Mouse (Mus musculus): ENCODE data around the gene Pigw. TPM values are rescaled to one million over a fixed set of nuclear protein-coding genes. Genes with fewer than 3 reads are reported as not detected.

Pigw gene
- polyA plus RNA-seq (2012; rRNA removed), result 1.9 and 2.9 TPM in 2 replicates

GRCm38 (mm10) chr11:84879772-84880464, at the start of gene Pigw, which contains the start of gene Myo19:
TSS of gene Pigw (minus strand) at chr11:84880285.
TSS of gene Myo19 (plus strand) at chr11:84880148.
- Histone ChIP-seq H3K36me3 (ENCODE audit: control insufficient read depth, insufficient read depth, low read length) (no peaks in the 10 kb centered on the region; the same call in none of the 2 replicates), H3K4me1 (ENCODE audit: control insufficient read depth, insufficient read depth, low read length) (peaks cover 4% of the 10 kb centered on the region; the same call in 1 of the 2 replicates), H3K27me3 (ENCODE audit: control insufficient read depth, insufficient read depth, low read length) (no peaks in the 10 kb centered on the region), H3K4me3 (ENCODE audit: control insufficient read depth, low read depth, low read length) (peak within 1 kb of the TSS; percentile 77), H3K27ac (ENCODE audit: control insufficient read depth, insufficient read depth, low read depth, low read length) (peak within 1 kb of the TSS; percentile 92)
- TF ChIP-seq CTCF (IDR thresholded peaks at IDR 0.05; ENCODE audit: control insufficient read depth, insufficient read depth, insufficient replicate concordance, low read depth, low read length), result no peak
- TF ChIP-seq POLR2A (IDR thresholded peaks at IDR 0.05; ENCODE audit: control insufficient read depth, low read depth, low read length), result peak; percentile 53

DNA sequence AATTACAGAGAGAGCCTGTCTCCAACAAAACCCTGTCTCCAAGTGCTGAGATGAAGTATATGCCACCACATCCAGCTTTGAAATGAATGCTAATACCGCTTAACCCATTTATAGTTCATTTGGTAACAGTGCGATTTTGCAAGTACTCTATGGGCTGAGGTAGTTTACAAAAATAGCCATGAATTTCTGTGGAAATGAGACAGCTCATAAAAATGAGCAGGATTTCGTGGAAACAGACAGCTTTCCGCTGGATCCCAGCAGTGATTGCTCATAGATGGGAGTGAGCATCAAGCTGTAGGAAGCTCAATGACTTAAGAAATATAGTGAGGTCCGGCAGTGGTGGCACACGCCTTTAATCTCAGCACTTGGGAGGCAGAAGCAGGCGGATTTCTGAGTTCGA, 40.9 kb upstream of the Pigw start:
- Histone ChIP-seq H3K4me3 (ENCODE audit: control insufficient read depth, low read depth, low read length) (no peak overlapping the region), H3K27ac (ENCODE audit: control insufficient read depth, insufficient read depth, low read depth, low read length) (no peak overlapping the region), H3K36me3 (ENCODE audit: control insufficient read depth, insufficient read depth, low read length) (no peaks in the 10 kb centered on the region), H3K4me1 (ENCODE audit: control insufficient read depth, insufficient read depth, low read length) (peaks cover 7% of the 10 kb centered on the region), H3K27me3 (ENCODE audit: control insufficient read depth, insufficient read depth, low read length) (no peaks in the 10 kb centered on the region)
- TF ChIP-seq POLR2A (IDR thresholded peaks at IDR 0.05; ENCODE audit: control insufficient read depth, low read depth, low read length) (no peak), CTCF (IDR thresholded peaks at IDR 0.05; ENCODE audit: control insufficient read depth, insufficient read depth, insufficient replicate concordance, low read depth, low read length) (no peak)

GRCm38 (mm10) chr11:84919951-84920350, 39.9 kb upstream of the Pigw start:
- H3K36me3 ChIP-seq (ENCODE audit: control insufficient read depth, insufficient read depth, low read length), result no peaks in the 10 kb centered on the region
- H3K4me1 ChIP-seq (ENCODE audit: control insufficient read depth, insufficient read depth, low read length), result peaks cover 9% of the 10 kb centered on the region
- no peaks in the 10 kb centered on the region for H3K27me3 ChIP-seq (ENCODE audit: control insufficient read depth, insufficient read depth, low read length)
- TF ChIP-seq CTCF (IDR thresholded peaks at IDR 0.05; ENCODE audit: control insufficient read depth, insufficient read depth, insufficient replicate concordance, low read depth, low read length), result no peak
- no peak for TF ChIP-seq POLR2A (IDR thresholded peaks at IDR 0.05; ENCODE audit: control insufficient read depth, low read depth, low read length)
- H3K27ac ChIP-seq (ENCODE audit: control insufficient read depth, insufficient read depth, low read depth, low read length), result no peak overlapping the region
- H3K4me3 ChIP-seq (ENCODE audit: control insufficient read depth, low read depth, low read length), result no peak overlapping the region

- TF ChIP-seq POLR2A (IDR thresholded peaks at IDR 0.05; ENCODE audit: control insufficient read depth, low read depth, low read length) (no peak), CTCF (IDR thresholded peaks at IDR 0.05; ENCODE audit: control insufficient read depth, insufficient read depth, insufficient replicate concordance, low read depth, low read length) (peak; percentile 42; the same call in 1 of the 2 replicates)
- H3K27ac ChIP-seq (ENCODE audit: control insufficient read depth, insufficient read depth, low read depth, low read length), result no peak overlapping the region
Observed at GRCm38 (mm10) chr11:84919276-84919675, 39.2 kb upstream of the Pigw start.

GRCm38 (mm10) chr11:84918425-84918824, 38.3 kb upstream of the Pigw start:
- TF ChIP-seq CTCF (IDR thresholded peaks at IDR 0.05; ENCODE audit: control insufficient read depth, insufficient read depth, insufficient replicate concordance, low read depth, low read length) (peak; percentile 97), POLR2A (IDR thresholded peaks at IDR 0.05; ENCODE audit: control insufficient read depth, low read depth, low read length) (no peak)
- H3K36me3 ChIP-seq (ENCODE audit: control insufficient read depth, insufficient read depth, low read length), result no peaks in the 10 kb centered on the region
- no peaks in the 10 kb centered on the region for H3K27me3 ChIP-seq (ENCODE audit: control insufficient read depth, insufficient read depth, low read length)
- peak overlapping the region; percentile 46 for H3K4me3 ChIP-seq (ENCODE audit: control insufficient read depth, low read depth, low read length)
- H3K27ac ChIP-seq (ENCODE audit: control insufficient read depth, insufficient read depth, low read depth, low read length), result no peak overlapping the region
- peaks cover 9% of the 10 kb centered on the region for H3K4me1 ChIP-seq (ENCODE audit: control insufficient read depth, insufficient read depth, low read length)

More at GRCm38 (mm10) chr11:84919276-84919675, 39.2 kb upstream of the Pigw start:
- Histone ChIP-seq H3K36me3 (ENCODE audit: control insufficient read depth, insufficient read depth, low read length) (no peaks in the 10 kb centered on the region), H3K4me3 (ENCODE audit: control insufficient read depth, low read depth, low read length) (no peak overlapping the region), H3K4me1 (ENCODE audit: control insufficient read depth, insufficient read depth, low read length) (peaks cover 9% of the 10 kb centered on the region), H3K27me3 (ENCODE audit: control insufficient read depth, insufficient read depth, low read length) (no peaks in the 10 kb centered on the region)

DNA sequence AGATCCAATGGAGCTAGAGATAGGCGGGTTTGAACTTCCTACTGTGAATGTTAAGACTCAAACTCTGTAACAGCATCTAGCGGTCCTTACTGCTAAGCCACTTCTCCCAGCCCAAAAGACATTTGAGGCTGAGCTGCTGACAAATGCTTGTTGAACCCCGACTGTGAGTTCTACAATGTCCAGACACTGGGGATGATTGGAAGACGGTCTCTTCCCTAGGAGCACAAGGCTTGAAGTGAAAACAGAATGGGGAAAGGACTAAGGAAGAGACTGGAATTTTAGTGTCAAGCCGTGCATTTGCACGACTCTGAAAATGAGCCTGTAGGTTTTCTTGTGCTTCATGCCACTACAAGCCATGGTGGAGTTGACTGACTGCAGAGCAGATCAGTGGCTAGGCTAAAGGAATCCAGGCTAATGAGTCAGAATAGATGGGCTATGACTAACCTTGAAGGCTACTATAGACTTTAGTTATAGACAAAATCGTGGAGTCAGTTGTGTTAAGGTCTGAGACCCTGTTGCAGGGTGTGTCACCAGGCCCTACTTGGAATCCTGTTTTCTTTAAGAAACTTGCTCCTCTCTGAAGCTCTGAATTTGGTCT, 36.7 kb upstream of the Pigw start:
- Histone ChIP-seq H3K36me3 (ENCODE audit: control insufficient read depth, insufficient read depth, low read length) (no peaks in the 10 kb centered on the region), H3K27ac (ENCODE audit: control insufficient read depth, insufficient read depth, low read depth, low read length) (no peak overlapping the region)

GRCm38 (mm10) chr11:84916053-84916702, 36.1 kb upstream of the Pigw start, which contains the start of gene Znhit3:
TSS of gene Znhit3 (minus strand) at chr11:84916366.
- TF ChIP-seq CTCF (IDR thresholded peaks at IDR 0.05; ENCODE audit: control insufficient read depth, insufficient read depth, insufficient replicate concordance, low read depth, low read length) (no peak), POLR2A (IDR thresholded peaks at IDR 0.05; ENCODE audit: control insufficient read depth, low read depth, low read length) (peak; percentile 68)
- peaks cover 9% of the 10 kb centered on the region for H3K4me1 ChIP-seq (ENCODE audit: control insufficient read depth, insufficient read depth, low read length)
- no peaks in the 10 kb centered on the region for H3K36me3 ChIP-seq (ENCODE audit: control insufficient read depth, insufficient read depth, low read length)
- H3K27me3 ChIP-seq (ENCODE audit: control insufficient read depth, insufficient read depth, low read length), result no peaks in the 10 kb centered on the region
- H3K4me3 ChIP-seq (ENCODE audit: control insufficient read depth, low read depth, low read length), result peak within 1 kb of the TSS; percentile 92
- H3K27ac ChIP-seq (ENCODE audit: control insufficient read depth, insufficient read depth, low read depth, low read length), result peak within 1 kb of the TSS; percentile 67

More for the DNA sequence above, 36.7 kb upstream of the Pigw start:
- TF ChIP-seq CTCF (IDR thresholded peaks at IDR 0.05; ENCODE audit: control insufficient read depth, insufficient read depth, insufficient replicate concordance, low read depth, low read length) (no peak), POLR2A (IDR thresholded peaks at IDR 0.05; ENCODE audit: control insufficient read depth, low read depth, low read length) (no peak)
- Histone ChIP-seq H3K4me3 (ENCODE audit: control insufficient read depth, low read depth, low read length) (peak overlapping the region; percentile 92), H3K4me1 (ENCODE audit: control insufficient read depth, insufficient read depth, low read length) (peaks cover 9% of the 10 kb centered on the region), H3K27me3 (ENCODE audit: control insufficient read depth, insufficient read depth, low read length) (no peaks in the 10 kb centered on the region)

All from testis, adult 2 months (tissue).